Mouse (Mus musculus) embryonic facial prominence, embryonic 13.5 days (tissue): ENCODE results near the gene Smarcd2. TPM values are rescaled to one million over a fixed set of nuclear protein-coding genes. Genes with fewer than 3 reads are reported as not detected.

Experiments
- ATAC-seq: fragments of 200-750 bp; cut with Nextera tagmentation; 2 replicates; pipeline ENCODE4 v1.8.0; 2017; ENCODE audit warnings: low read depth; ENCODE audit not compliant: insufficient number of reproducible peaks, insufficient read depth, low FRiP score, low TSS enrichment
- H3K27ac ChIP-seq: fragments of 300-500 bp; sonication (generic); 2 replicates; pipeline ENCODE4 v1.5.1; 2015; ENCODE audit warnings: moderate library complexity, mild to moderate bottlenecking, inconsistent platforms
- H3K27me3 ChIP-seq: fragments of 300-500 bp; sonication (generic); 2 replicates; pipeline ENCODE4 v1.6.1; 2015; ENCODE audit warnings: mild to moderate bottlenecking, inconsistent platforms
- H3K36me3 ChIP-seq: fragments of 300-500 bp; sonication (generic); 2 replicates; pipeline ENCODE4 v1.6.1; 2015; ENCODE audit warnings: mild to moderate bottlenecking, inconsistent platforms
- H3K4me1 ChIP-seq: fragments of 300-500 bp; sonication (generic); 2 replicates; pipeline ENCODE4 v1.6.1; 2015; ENCODE audit warnings: inconsistent platforms
- H3K4me2 ChIP-seq: fragments of 300-500 bp; sonication (generic); 2 replicates; pipeline ENCODE4 v1.6.1; 2015; ENCODE audit warnings: moderate library complexity, mild to moderate bottlenecking, inconsistent platforms
- H3K4me3 ChIP-seq: fragments of 300-500 bp; sonication (generic); 2 replicates; pipeline ENCODE4 v1.5.1; 2015; ENCODE audit warnings: mild to moderate bottlenecking, inconsistent platforms
- H3K9ac ChIP-seq: fragments of 300-500 bp; sonication (generic); 2 replicates; pipeline ENCODE4 v1.6.1; 2015; ENCODE audit warnings: mild to moderate bottlenecking, inconsistent platforms
- H3K9me3 ChIP-seq: fragments of 300-500 bp; sonication (generic); 2 replicates; pipeline ENCODE4 v1.6.1; 2016; ENCODE audit warnings: inconsistent platforms
- WGBS: fragments of 180-500 bp; shearing (Covaris S2); methylation state at CpG from one replicate; pipeline ENCODE4 v1.1.7; 2015; ENCODE audit warnings: mixed read lengths; 5-methylcytosine and 5-hydroxymethylcytosine counted together
- polyA plus RNA-seq: library from polyadenylated mRNA; unstranded; fragments of >200 nt; fragmentation: Nextera tagmentation; extraction: Ambion mirVana; gene quantifications from 2 replicates; pipeline ENCODE4 v1.2.1, GENCODE M21; 2015

Smarcd2 gene
- polyA plus RNA-seq, 1 experiment from 2014 or later = 75.7 TPM

GRCm38 (mm10) chr11:106305348-106306064 lies 32.7 kb upstream of the Smarcd2 start:
- Histone ChIP-seq H3K4me1 (no peaks in the 10 kb centered on the region), H3K36me3 (no peaks in the 10 kb centered on the region), H3K27me3 (no peaks in the 10 kb centered on the region), H3K4me3 (no peak overlapping the region), H3K9ac (no peak overlapping the region), H3K27ac (no peak overlapping the region), H3K4me2 (no peak overlapping the region), H3K9me3 (no peaks in the 10 kb centered on the region)
- no peak for ATAC-seq
- 76% methylated on average over 10 of the region's 10 CpGs for WGBS

- no peaks in the 10 kb centered on the region for H3K36me3 ChIP-seq
- H3K4me3 ChIP-seq = no peak overlapping the region
- 19% methylated on average over 2 of the region's 2 CpGs for WGBS
- no peak for ATAC-seq
- H3K4me1 ChIP-seq = no peaks in the 10 kb centered on the region
- no peaks in the 10 kb centered on the region for H3K9me3 ChIP-seq
- no peak overlapping the region for H3K9ac ChIP-seq
- H3K27me3 ChIP-seq = no peaks in the 10 kb centered on the region
- no peak overlapping the region for H3K27ac ChIP-seq
- H3K4me2 ChIP-seq = no peak overlapping the region
Observed at GRCm38 (mm10) chr11:106302634-106303033, 29.9 kb upstream of the Smarcd2 start.

GRCm38 (mm10) chr11:106301765-106302164 lies 29.0 kb upstream of the Smarcd2 start, which contains the start of gene Gh:
Gh (minus strand) TSS chr11:106301865.
- H3K9me3 ChIP-seq = no peaks in the 10 kb centered on the region
- H3K4me1 ChIP-seq = no peaks in the 10 kb centered on the region
- no peak within 1 kb of the TSS for H3K4me3 ChIP-seq
- no peaks in the 10 kb centered on the region for H3K27me3 ChIP-seq
- no peak for ATAC-seq
- no peak within 1 kb of the TSS for H3K9ac ChIP-seq
- 85% methylated on average over 9 of the region's 9 CpGs for WGBS
- H3K4me2 ChIP-seq = no peak within 1 kb of the TSS
- H3K27ac ChIP-seq = no peak within 1 kb of the TSS
- no peaks in the 10 kb centered on the region for H3K36me3 ChIP-seq

- 90% methylated on average over 2 of the region's 2 CpGs for WGBS
- no peak for ATAC-seq
- H3K27me3 ChIP-seq = no peaks in the 10 kb centered on the region
- no peak overlapping the region for H3K9ac ChIP-seq
- no peak overlapping the region for H3K4me3 ChIP-seq
- H3K36me3 ChIP-seq = no peaks in the 10 kb centered on the region
- H3K27ac ChIP-seq = no peak overlapping the region
- H3K4me2 ChIP-seq = no peak overlapping the region
- H3K9me3 ChIP-seq = no peaks in the 10 kb centered on the region
- H3K4me1 ChIP-seq = peaks cover 10% of the 10 kb centered on the region
Observed at GRCm38 (mm10) chr11:106291861-106292260, 19.1 kb upstream of the Smarcd2 start.

GRCm38 (mm10) chr11:106290376-106290775 lies 17.6 kb upstream of the Smarcd2 start:
- H3K4me3 ChIP-seq = no peak overlapping the region
- ATAC-seq = no peak
- no peaks in the 10 kb centered on the region for H3K27me3 ChIP-seq
- no peak overlapping the region for H3K27ac ChIP-seq
- WGBS = 88% methylated on average over 5 of the region's 5 CpGs
- H3K9me3 ChIP-seq = no peaks in the 10 kb centered on the region
- H3K9ac ChIP-seq = no peak overlapping the region
- H3K4me2 ChIP-seq = no peak overlapping the region
- H3K36me3 ChIP-seq = no peaks in the 10 kb centered on the region
- peaks cover 19% of the 10 kb centered on the region for H3K4me1 ChIP-seq

- Histone ChIP-seq H3K4me3 (no peak overlapping the region), H3K36me3 (no peaks in the 10 kb centered on the region), H3K27ac (no peak overlapping the region), H3K27me3 (no peaks in the 10 kb centered on the region), H3K4me2 (no peak overlapping the region), H3K9me3 (no peaks in the 10 kb centered on the region), H3K4me1 (peaks cover 19% of the 10 kb centered on the region), H3K9ac (no peak overlapping the region)
- WGBS = 64% methylated on average over 8 of the region's 8 CpGs
- ATAC-seq = no peak
Observed at GRCm38 (mm10) chr11:106289369-106289768, 16.6 kb upstream of the Smarcd2 start.

- H3K4me3 ChIP-seq = no peak overlapping the region
- ATAC-seq = 0 out of 2 replicates have a peak, but pooled peaks have one; percentile 27
- 34% methylated on average over 11 of the region's 11 CpGs for WGBS
- H3K4me1 ChIP-seq = peaks cover 19% of the 10 kb centered on the region
- no peaks in the 10 kb centered on the region for H3K36me3 ChIP-seq
- 0 out of 2 replicates have a peak overlapping the region, but pooled peaks have one; percentile 5 for H3K4me2 ChIP-seq
- peak overlapping the region; percentile 87 for H3K27ac ChIP-seq
- no peaks in the 10 kb centered on the region for H3K27me3 ChIP-seq
- H3K9me3 ChIP-seq = no peaks in the 10 kb centered on the region
- 0 out of 2 replicates have a peak overlapping the region, but pooled peaks have one; percentile 22 for H3K9ac ChIP-seq
Observed at GRCm38 (mm10) chr11:106286987-106287386, 14.2 kb upstream of the Smarcd2 start.

GRCm38 (mm10) chr11:106286206-106286605 lies 13.4 kb upstream of the Smarcd2 start:
- Histone ChIP-seq H3K36me3 (no peaks in the 10 kb centered on the region), H3K9ac (no peak overlapping the region), H3K27ac (peak overlapping the region; percentile 87), H3K4me3 (no peak overlapping the region), H3K27me3 (no peaks in the 10 kb centered on the region), H3K4me2 (no peak overlapping the region), H3K4me1 (peaks cover 19% of the 10 kb centered on the region), H3K9me3 (no peaks in the 10 kb centered on the region)
- no peak for ATAC-seq
- 86% methylated on average over 7 of the region's 7 CpGs for WGBS

GRCm38 (mm10) chr11:106284126-106284525 lies 11.4 kb upstream of the Smarcd2 start:
- Histone ChIP-seq H3K9ac (no peak overlapping the region), H3K27ac (no peak overlapping the region), H3K9me3 (no peaks in the 10 kb centered on the region), H3K4me2 (no peak overlapping the region), H3K27me3 (no peaks in the 10 kb centered on the region), H3K4me1 (peaks cover 19% of the 10 kb centered on the region), H3K36me3 (no peaks in the 10 kb centered on the region), H3K4me3 (no peak overlapping the region)
- 73% methylated on average over 8 of the region's 8 CpGs for WGBS
- no peak for ATAC-seq

GRCm38 (mm10) chr11:106283371-106283770 lies 10.6 kb upstream of the Smarcd2 start:
- Histone ChIP-seq H3K4me1 (peaks cover 19% of the 10 kb centered on the region), H3K27me3 (no peaks in the 10 kb centered on the region), H3K4me3 (no peak overlapping the region), H3K27ac (no peak overlapping the region), H3K4me2 (no peak overlapping the region), H3K9ac (no peak overlapping the region), H3K36me3 (no peaks in the 10 kb centered on the region), H3K9me3 (no peaks in the 10 kb centered on the region)
- no peak for ATAC-seq
- WGBS = 74% methylated on average over 4 of the region's 4 CpGs

GRCm38 (mm10) chr11:106282452-106282851 lies 9.7 kb upstream of the Smarcd2 start:
- Histone ChIP-seq H3K36me3 (no peaks in the 10 kb centered on the region), H3K27me3 (no peaks in the 10 kb centered on the region), H3K9me3 (no peaks in the 10 kb centered on the region), H3K9ac (no peak overlapping the region), H3K4me3 (no peak overlapping the region), H3K27ac (no peak overlapping the region), H3K4me2 (no peak overlapping the region), H3K4me1 (peaks cover 15% of the 10 kb centered on the region)
- WGBS = 85% methylated on average over 6 of the region's 6 CpGs
- ATAC-seq = no peak

- Histone ChIP-seq H3K4me3 (peak within 1 kb of the TSS; percentile 29), H3K36me3 (no peaks in the 10 kb centered on the region), H3K4me1 (peaks cover 26% of the 10 kb centered on the region), H3K9me3 (no peaks in the 10 kb centered on the region), H3K4me2 (peak within 1 kb of the TSS; percentile 59), H3K27ac (0 out of 2 replicates have a peak within 1 kb of the TSS, but pooled peaks have one; percentile 12), H3K27me3 (no peaks in the 10 kb centered on the region), H3K9ac (0 out of 2 replicates have a peak within 1 kb of the TSS, but pooled peaks have one; percentile 28)
- WGBS = 6% methylated on average over 25 of the region's 25 CpGs
- ATAC-seq = no peak
Observed at GRCm38 (mm10) chr11:106276454-106276853, 3.7 kb upstream of the Smarcd2 start, which contains the start of gene Tcam1. Tcam1 (plus strand) TSS chr11:106276672.
